In genomic region chr4:137891553-137892145, GRCm38 (mm10) we compare ENCODE assay signal across 8 mouse cellular contexts. TPM values are rescaled to one million over a fixed set of nuclear protein-coding genes. Genes with fewer than 3 reads are reported as not detected.
DNase-seq lines count a peak whose midpoint lies in the region; ATAC-seq and TF ChIP-seq lines count a peak whose summit lies in the region.
"Had no signal": no experiment of that assay in that cellular context is flagged by ENCODE, and none has a peak within 500 bp of the region (broad histone marks: within the 10 kb centered on the region; RNA-seq: fewer than 3 reads in every experiment).

No protein-coding gene starts in this region.

- no peak for TF ChIP-seq POLR2A in liver, adult 2 months (IDR thresholded peaks at IDR 0.05; ENCODE audit: extremely low read depth, insufficient read depth, low read length)

- H3K36me3 ChIP-seq in liver, adult 2 months (ENCODE audit: control insufficient read depth, insufficient read depth, low read length): no peaks in the 10 kb centered on the region
- H3K36me3 ChIP-seq in liver, embryonic 11.5 days (ENCODE audit: control insufficient read depth, insufficient read depth, low read length): no peaks in the 10 kb centered on the region
- no peaks in the 10 kb centered on the region for H3K36me3 ChIP-seq in forebrain, embryonic 13.5 days (ENCODE audit: poor library complexity, severe bottlenecking)
- H3K36me3 ChIP-seq in neural tube, embryonic 14.5 days (ENCODE audit: control insufficient read depth, insufficient read depth, low read length): no peaks in the 10 kb centered on the region

- ATAC-seq in liver, embryonic 11.5 days (replicated peaks; ENCODE audit: low FRiP score): no peak
- ATAC-seq in forebrain, embryonic 13.5 days: peak; percentile 86
- ATAC-seq in neural tube, embryonic 14.5 days (ENCODE audit: low read depth): peak; percentile 38; the same call in 1 of the 2 replicates

- no peaks in the 10 kb centered on the region for H3K9me3 ChIP-seq in liver, embryonic 11.5 days (ENCODE audit: control insufficient read depth, low read length)
- H3K9me3 ChIP-seq in forebrain, embryonic 13.5 days (replicated peaks): no peaks in the 10 kb centered on the region
- no peaks in the 10 kb centered on the region for H3K9me3 ChIP-seq in neural tube, embryonic 14.5 days (ENCODE audit: control insufficient read depth, low read length)

- 0 out of 2 replicates have a peak overlapping the region, but pooled peaks have one; percentile 1 for H3K27ac ChIP-seq in liver, adult 2 months (replicated peaks; ENCODE audit: insufficient read depth, low read depth, low read length)
- no peak overlapping the region for H3K27ac ChIP-seq in liver, embryonic 11.5 days (ENCODE audit: low read depth, low read length)
- H3K27ac ChIP-seq in forebrain, embryonic 13.5 days: peak overlapping the region; percentile 90
- peak overlapping the region; percentile 63 for H3K27ac ChIP-seq in neural tube, embryonic 14.5 days (ENCODE audit: low read depth, low read length)
- H3K27ac ChIP-seq: kidney, postnatal 0 days had no signal

- H3K79me2 ChIP-seq in liver, adult 2 months (ENCODE audit: control insufficient read depth, insufficient read depth, low read length): peaks cover 65% of the 10 kb centered on the region

- no peak overlapping the region for H3K9ac ChIP-seq in liver, adult 2 months (ENCODE audit: low read depth, low read length)
- H3K9ac ChIP-seq in liver, embryonic 11.5 days (ENCODE audit: low read depth, low read length): no peak overlapping the region
- H3K9ac ChIP-seq in forebrain, embryonic 13.5 days: 0 out of 2 replicates have a peak overlapping the region, but pooled peaks have one; percentile 23
- no peak overlapping the region for H3K9ac ChIP-seq in neural tube, embryonic 14.5 days (replicated peaks; ENCODE audit: low read depth, low read length)

- no peak overlapping the region for H3K4me3 ChIP-seq in liver, adult 2 months (ENCODE audit: insufficient read depth, low read depth, low read length)
- no peak overlapping the region for H3K4me3 ChIP-seq in liver, embryonic 11.5 days (ENCODE audit: low read depth, low read length)
- H3K4me3 ChIP-seq in forebrain, embryonic 13.5 days: no peak overlapping the region
- no peak overlapping the region for H3K4me3 ChIP-seq in neural tube, embryonic 14.5 days (ENCODE audit: low read depth, low read length)

- no peak for TF ChIP-seq CTCF in liver, adult 2 months (IDR thresholded peaks at IDR 0.05; ENCODE audit: low read depth, low read length)

- no peak for DNase-seq in liver, adult 2 months (ENCODE audit: extremely low read depth, low read depth, low spot score)
- no peak for DNase-seq in liver, embryonic 11.5 days (ENCODE audit: low spot score)
- DNase-seq in layer of hippocampus, adult 8-10 months (ENCODE audit: low spot score in 2 of 2): peak; percentile 38 to 60
- no peak for DNase-seq in kidney, postnatal 14 days
- no peak for DNase-seq in spleen, postnatal 36 days (ENCODE audit: low spot score in 2 of 2)

- H3K27me3 ChIP-seq in liver, adult 2 months (ENCODE audit: control insufficient read depth, insufficient read depth, low read length): no peaks in the 10 kb centered on the region
- no peaks in the 10 kb centered on the region for H3K27me3 ChIP-seq in liver, embryonic 11.5 days (replicated peaks; ENCODE audit: control insufficient read depth, insufficient read depth, low read length)
- H3K27me3 ChIP-seq in forebrain, embryonic 13.5 days: peaks cover 11% of the 10 kb centered on the region
- H3K27me3 ChIP-seq in neural tube, embryonic 14.5 days (ENCODE audit: control insufficient read depth, insufficient read depth, low read length): no peaks in the 10 kb centered on the region

- H3K4me1 ChIP-seq in liver, adult 2 months (ENCODE audit: control insufficient read depth, insufficient read depth, low read length): peaks cover 36% of the 10 kb centered on the region
- H3K4me1 ChIP-seq in liver, embryonic 11.5 days (replicated peaks; ENCODE audit: control insufficient read depth, insufficient read depth, low read length): peaks cover 19% of the 10 kb centered on the region
- peaks cover 55% of the 10 kb centered on the region for H3K4me1 ChIP-seq in forebrain, embryonic 13.5 days
- H3K4me1 ChIP-seq in neural tube, embryonic 14.5 days (ENCODE audit: control insufficient read depth, insufficient read depth, low read length): peaks cover 22% of the 10 kb centered on the region

- 52% methylated on average over 4 of the region's 4 CpGs for WGBS in liver, adult 2 months
- 36% methylated on average over 4 of the region's 4 CpGs for WGBS in liver, embryonic 11.5 days
- 4% methylated on average over 4 of the region's 4 CpGs for WGBS in forebrain, embryonic 13.5 days
- WGBS in neural tube, embryonic 14.5 days: 7% methylated on average over 4 of the region's 4 CpGs

- H3K4me2 ChIP-seq in liver, embryonic 11.5 days: no peak overlapping the region
- H3K4me2 ChIP-seq in forebrain, embryonic 13.5 days: peak overlapping the region; percentile 45
- no peak overlapping the region for H3K4me2 ChIP-seq in neural tube, embryonic 14.5 days (ENCODE audit: low read depth, low read length)

RNA-seq across cellular contexts. Expression of gene Ece1, which starts 29.6 kb away (rescaled TPM):
- total RNA-seq in liver, adult 2 months (2014; rRNA removed): 430 and 630 TPM in 2 replicates
- 55.2 and 213 TPM in 2 replicates for polyA plus RNA-seq in liver, adult 2 months (2012; rRNA removed)
- polyA plus RNA-seq in liver, embryonic 11.5 days (2014; fragmentation: Nextera tagmentation; extraction: Ambion mirVana): 51.9 and 61.4 TPM in 2 replicates
- polyA plus RNA-seq in forebrain, embryonic 13.5 days (2015; fragmentation: Nextera tagmentation; extraction: Ambion mirVana): 10.8 and 12.9 TPM in 2 replicates
- total RNA-seq in layer of hippocampus, adult 8-10 months (2022): 10 to 100 TPM; 47.2 to 63.1 (median 53.9) TPM
- 24.9 and 31.3 TPM in 2 replicates for polyA plus RNA-seq in neural tube, embryonic 14.5 days (2014; fragmentation: Nextera tagmentation; extraction: Ambion mirVana)

Comparison
In these comparisons a context has a peak if more than half of its experiments do, and no peak if none do; other contexts are left out.
1. DNase-seq: peak in layer of hippocampus, adult 8-10 months (2 of 2); none in liver, adult 2 months (single experiment), liver, embryonic 11.5 days (single experiment), kidney, postnatal 14 days (single experiment) and spleen, postnatal 36 days (0 of 2).